Mouse (Mus musculus): ENCODE measurements around the gene Mrpl33. TPM values are rescaled to one million over a fixed set of nuclear protein-coding genes. Genes with fewer than 3 reads are reported as not detected.

The Mrpl33 gene
- polyA plus RNA-seq, 1 experiment from 2014 or later, result 232 TPM

- Histone ChIP-seq H3K4me2 (no peak overlapping the region), H3K27me3 (replicated peaks) (no peaks in the 10 kb centered on the region), H3K9me3 (replicated peaks) (no peaks in the 10 kb centered on the region), H3K9ac (no peak overlapping the region), H3K36me3 (peaks cover 25% of the 10 kb centered on the region), H3K4me1 (no peaks in the 10 kb centered on the region), H3K4me3 (no peak overlapping the region), H3K27ac (no peak overlapping the region)
- no peak for ATAC-seq
- 76% methylated on average over 6 of the region's 6 CpGs for WGBS (ENCODE audit: insufficient replicate concordance)
These were observed 49.8 kb downstream of the Mrpl33 start for GRCm38 (mm10) chr5:31646574-31646973.

GRCm38 (mm10) chr5:31647327-31647726 lies 50.6 kb downstream of the Mrpl33 start:
- H3K27me3 ChIP-seq (replicated peaks), result no peaks in the 10 kb centered on the region
- H3K27ac ChIP-seq, result no peak overlapping the region
- no peak overlapping the region for H3K4me2 ChIP-seq
- H3K4me1 ChIP-seq, result no peaks in the 10 kb centered on the region
- no peaks in the 10 kb centered on the region for H3K9me3 ChIP-seq (replicated peaks)
- H3K4me3 ChIP-seq, result no peak overlapping the region
- H3K36me3 ChIP-seq, result peaks cover 25% of the 10 kb centered on the region
- H3K9ac ChIP-seq, result no peak overlapping the region
- no peak for ATAC-seq
- 63% methylated on average over 2 of the region's 2 CpGs for WGBS (ENCODE audit: insufficient replicate concordance)

GRCm38 (mm10) chr5:31650518-31651288 lies 54.0 kb downstream of the Mrpl33 start:
- WGBS (ENCODE audit: insufficient replicate concordance), result 68% methylated on average over 2 of the region's 2 CpGs
- H3K27ac ChIP-seq, result no peak overlapping the region

GRCm38 (mm10) chr5:31655688-31656190 lies 59.0 kb downstream of the Mrpl33 start:
- Histone ChIP-seq H3K9me3 (replicated peaks) (0 out of 2 replicates have a peak, but pooled peaks cover 6% of the 10 kb centered on the region), H3K9ac (no peak overlapping the region), H3K4me2 (no peak overlapping the region), H3K4me3 (no peak overlapping the region), H3K36me3 (peaks cover 25% of the 10 kb centered on the region), H3K27ac (no peak overlapping the region), H3K27me3 (replicated peaks) (no peaks in the 10 kb centered on the region), H3K4me1 (no peaks in the 10 kb centered on the region)
- ATAC-seq, result no peak
- 80% methylated on average over 1 of the region's 1 CpGs for WGBS (ENCODE audit: insufficient replicate concordance)

More at GRCm38 (mm10) chr5:31650518-31651288, 54.0 kb downstream of the Mrpl33 start:
- peaks cover 37% of the 10 kb centered on the region for H3K36me3 ChIP-seq
- no peak overlapping the region for H3K4me2 ChIP-seq
- no peaks in the 10 kb centered on the region for H3K4me1 ChIP-seq
- 0 out of 2 replicates have a peak, but pooled peaks cover 6% of the 10 kb centered on the region for H3K9me3 ChIP-seq (replicated peaks)
- no peak for ATAC-seq
- no peaks in the 10 kb centered on the region for H3K27me3 ChIP-seq (replicated peaks)
- H3K4me3 ChIP-seq, result no peak overlapping the region
- H3K9ac ChIP-seq, result no peak overlapping the region

GRCm38 (mm10) chr5:31666176-31666575 lies 69.4 kb downstream of the Mrpl33 start:
- no peaks in the 10 kb centered on the region for H3K27me3 ChIP-seq (replicated peaks)
- H3K4me2 ChIP-seq, result no peak overlapping the region
- WGBS (ENCODE audit: insufficient replicate concordance), result 38% methylated on average over 1 of the region's 1 CpGs
- no peak for ATAC-seq
- no peak overlapping the region for H3K9ac ChIP-seq
- H3K4me3 ChIP-seq, result no peak overlapping the region
- H3K27ac ChIP-seq, result no peak overlapping the region
- peaks cover 6% of the 10 kb centered on the region; the same call in 1 of the 2 replicates for H3K4me1 ChIP-seq
- H3K36me3 ChIP-seq, result peaks cover 17% of the 10 kb centered on the region
- H3K9me3 ChIP-seq (replicated peaks), result no peaks in the 10 kb centered on the region

- no peaks in the 10 kb centered on the region for H3K9me3 ChIP-seq (replicated peaks)
- H3K36me3 ChIP-seq, result peaks cover 14% of the 10 kb centered on the region
- no peak overlapping the region for H3K27ac ChIP-seq
- H3K4me2 ChIP-seq, result no peak overlapping the region
- no peaks in the 10 kb centered on the region; the same call in 1 of the 2 replicates for H3K4me1 ChIP-seq
- H3K27me3 ChIP-seq (replicated peaks), result no peaks in the 10 kb centered on the region
- no peak overlapping the region for H3K4me3 ChIP-seq
- WGBS (ENCODE audit: insufficient replicate concordance), result 86% methylated on average over 13 of the region's 13 CpGs
- no peak for ATAC-seq
- H3K9ac ChIP-seq, result no peak overlapping the region
These were observed 71.7 kb downstream of the Mrpl33 start for GRCm38 (mm10) chr5:31668325-31668968.

GRCm38 (mm10) chr5:31669984-31670383 lies 73.2 kb downstream of the Mrpl33 start:
- no peaks in the 10 kb centered on the region for H3K27me3 ChIP-seq (replicated peaks)
- WGBS (ENCODE audit: insufficient replicate concordance), result 70% methylated on average over 5 of the region's 5 CpGs
- H3K9me3 ChIP-seq (replicated peaks), result no peaks in the 10 kb centered on the region
- ATAC-seq, result no peak
- H3K27ac ChIP-seq, result no peak overlapping the region
- peaks cover 8% of the 10 kb centered on the region for H3K36me3 ChIP-seq
- no peak overlapping the region for H3K9ac ChIP-seq
- no peak overlapping the region for H3K4me3 ChIP-seq
- no peak overlapping the region for H3K4me2 ChIP-seq
- no peaks in the 10 kb centered on the region; the same call in 1 of the 2 replicates for H3K4me1 ChIP-seq

- H3K36me3 ChIP-seq, result peaks cover 3% of the 10 kb centered on the region; the same call in 1 of the 2 replicates
- no peak overlapping the region for H3K9ac ChIP-seq
- H3K4me3 ChIP-seq, result no peak overlapping the region
- H3K27me3 ChIP-seq (replicated peaks), result no peaks in the 10 kb centered on the region
- no peaks in the 10 kb centered on the region for H3K9me3 ChIP-seq (replicated peaks)
- ATAC-seq, result no peak
- 51% methylated on average over 2 of the region's 2 CpGs for WGBS (ENCODE audit: insufficient replicate concordance)
- H3K4me1 ChIP-seq, result no peaks in the 10 kb centered on the region; the same call in 1 of the 2 replicates
- H3K4me2 ChIP-seq, result no peak overlapping the region
- H3K27ac ChIP-seq, result no peak overlapping the region
These were observed 74.4 kb downstream of the Mrpl33 start for GRCm38 (mm10) chr5:31671137-31671536.

GRCm38 (mm10) chr5:31673431-31673830 lies 76.7 kb downstream of the Mrpl33 start:
- no peaks in the 10 kb centered on the region for H3K9me3 ChIP-seq (replicated peaks)
- H3K9ac ChIP-seq, result no peak overlapping the region
- H3K4me3 ChIP-seq, result no peak overlapping the region
- 70% methylated on average over 2 of the region's 2 CpGs for WGBS (ENCODE audit: insufficient replicate concordance)
- no peaks in the 10 kb centered on the region for H3K27me3 ChIP-seq (replicated peaks)
- ATAC-seq, result no peak
- peaks cover 4% of the 10 kb centered on the region; the same call in 1 of the 2 replicates for H3K4me1 ChIP-seq
- no peak overlapping the region for H3K4me2 ChIP-seq
- H3K36me3 ChIP-seq, result no peaks in the 10 kb centered on the region
- H3K27ac ChIP-seq, result no peak overlapping the region

GRCm38 (mm10) chr5:31678000-31678399 lies 81.3 kb downstream of the Mrpl33 start:
- ATAC-seq, result no peak
- Histone ChIP-seq H3K9me3 (replicated peaks) (no peaks in the 10 kb centered on the region), H3K4me2 (no peak overlapping the region), H3K36me3 (peaks cover 5% of the 10 kb centered on the region), H3K4me3 (no peak overlapping the region), H3K9ac (no peak overlapping the region), H3K27ac (no peak overlapping the region), H3K4me1 (0 out of 2 replicates have a peak, but pooled peaks cover 4% of the 10 kb centered on the region), H3K27me3 (replicated peaks) (no peaks in the 10 kb centered on the region)
- WGBS (ENCODE audit: insufficient replicate concordance), result 64% methylated on average over 1 of the region's 1 CpGs

- peaks cover 5% of the 10 kb centered on the region for H3K36me3 ChIP-seq
- 61% methylated on average over 4 of the region's 4 CpGs for WGBS (ENCODE audit: insufficient replicate concordance)
- no peak for ATAC-seq
These were observed 83.4 kb downstream of the Mrpl33 start for GRCm38 (mm10) chr5:31680183-31680582.

GRCm38 (mm10) chr5:31682305-31682704 lies 85.6 kb downstream of the Mrpl33 start:
- WGBS (ENCODE audit: insufficient replicate concordance), result 78% methylated on average over 1 of the region's 1 CpGs
- no peaks in the 10 kb centered on the region for H3K9me3 ChIP-seq (replicated peaks)
- H3K36me3 ChIP-seq, result peaks cover 5% of the 10 kb centered on the region
- no peak overlapping the region for H3K27ac ChIP-seq
- no peak for ATAC-seq
- no peak overlapping the region for H3K4me2 ChIP-seq
- no peak overlapping the region for H3K9ac ChIP-seq
- H3K4me3 ChIP-seq, result no peak overlapping the region
- peaks cover 27% of the 10 kb centered on the region for H3K4me1 ChIP-seq
- H3K27me3 ChIP-seq (replicated peaks), result no peaks in the 10 kb centered on the region

More at GRCm38 (mm10) chr5:31680183-31680582, 83.4 kb downstream of the Mrpl33 start:
- peaks cover 16% of the 10 kb centered on the region for H3K4me1 ChIP-seq
- no peak overlapping the region for H3K27ac ChIP-seq
- H3K4me2 ChIP-seq, result no peak overlapping the region
- no peak overlapping the region for H3K4me3 ChIP-seq
- no peak overlapping the region for H3K9ac ChIP-seq
- no peaks in the 10 kb centered on the region for H3K27me3 ChIP-seq (replicated peaks)
- H3K9me3 ChIP-seq (replicated peaks), result no peaks in the 10 kb centered on the region
